Mouse (Mus musculus) left cerebral cortex, postnatal 14 days (tissue): ENCODE data around the gene Gm4340. TPM values are rescaled to one million over a fixed set of nuclear protein-coding genes. Genes with fewer than 3 reads are reported as not detected.
"Not testable (repeated sequence)": the region's sequence is repeated elsewhere in the genome, so short reads cannot be mapped to it uniquely, and the experiment has no call there.

Experiments
- DNase-seq, 2 experiments: peaks; one replicate each; pipeline ENCODE4 v3.0.0; 2021 to 2022; ENCODE audit warnings: low spot score in 2 of 2, mixed read lengths in 1 of 2
- intact Hi-C: fragments of 180-260 bp; cut with DNase I; formaldehyde crosslinking; loops from one replicate; pipeline ENCODE4 v1.15.1; 2025
- long read RNA-seq, 2 experiments: library from polyadenylated mRNA; stranded (forward); transcript quantifications; one replicate each; pipeline ENCODE4 v2.0.0; 2021
- total RNA-seq, 2 experiments: library from RNA; stranded (reverse); gene quantifications; 2 replicates each; pipeline ENCODE4 v1.2.3; 2021

The Gm4340 gene
- total RNA-seq, result not detected
- long read RNA-seq, experiment 1, result 0 reads
- long read RNA-seq, experiment 2, result 0 reads

- intact Hi-C loops, DNase-seq: not testable (repeated sequence)
Observed at GRCm38 (mm10) chr10:104193742-104194141, at the start of gene Gm4340. Gm4340 (plus strand) TSS chr10:104194042.

- intact Hi-C loops, DNase-seq: not testable (repeated sequence)
Observed at GRCm38 (mm10) chr10:104151197-104151596, 42.6 kb upstream of the Gm4340 start, which contains the start of gene Gm6763. Gm6763 (plus strand) TSS chr10:104151497.

GRCm38 (mm10) chr10:104159706-104160105, 34.1 kb upstream of the Gm4340 start, which contains the start of gene Gm8764:
Gm8764 (plus strand) TSS chr10:104160006.
- DNase-seq, intact Hi-C loops: not testable (repeated sequence)

DNA sequence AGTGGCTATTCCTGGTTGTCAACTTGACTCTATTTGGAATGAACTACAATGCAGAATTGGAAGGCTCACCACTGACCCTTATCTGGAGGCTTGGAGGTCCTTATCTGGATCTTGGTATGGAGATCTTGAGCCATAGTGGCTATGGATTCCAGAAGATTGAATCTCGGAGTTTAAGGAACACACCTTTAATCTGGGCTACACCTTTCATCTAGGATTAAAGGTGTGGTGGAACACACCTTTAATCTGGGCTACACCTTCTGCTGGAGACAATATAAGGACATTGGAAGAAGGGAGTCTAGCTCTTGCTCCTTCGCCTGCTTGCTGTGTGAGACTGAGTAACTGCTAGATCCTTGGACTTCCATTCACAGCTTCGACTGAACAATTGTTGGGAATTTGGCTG, 25.6 kb upstream of the Gm4340 start, which contains the start of gene Gm21304:
Gm21304 (plus strand) TSS at position 301 of the 400 bp plus-strand sequence.
- intact Hi-C loops, DNase-seq: not testable (repeated sequence)

- intact Hi-C loops, DNase-seq: not testable (repeated sequence)
Observed at GRCm38 (mm10) chr10:104176724-104177123, 17.1 kb upstream of the Gm4340 start, which contains the start of gene Gm21312. Gm21312 (plus strand) TSS chr10:104177024.

DNA sequence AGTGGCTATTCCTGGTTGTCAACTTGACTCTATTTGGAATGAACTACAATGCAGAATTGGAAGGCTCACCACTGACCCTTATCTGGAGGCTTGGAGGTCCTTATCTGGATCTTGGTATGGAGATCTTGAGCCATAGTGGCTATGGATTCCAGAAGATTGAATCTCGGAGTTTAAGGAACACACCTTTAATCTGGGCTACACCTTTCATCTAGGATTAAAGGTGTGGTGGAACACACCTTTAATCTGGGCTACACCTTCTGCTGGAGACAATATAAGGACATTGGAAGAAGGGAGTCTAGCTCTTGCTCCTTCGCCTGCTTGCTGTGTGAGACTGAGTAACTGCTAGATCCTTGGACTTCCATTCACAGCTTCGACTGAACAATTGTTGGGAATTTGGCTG, 8.6 kb upstream of the Gm4340 start, which contains the start of gene Gm20765:
Gm20765 (plus strand) TSS at position 301 of the 400 bp plus-strand sequence.
- intact Hi-C loops, DNase-seq: not testable (repeated sequence)

DNA sequence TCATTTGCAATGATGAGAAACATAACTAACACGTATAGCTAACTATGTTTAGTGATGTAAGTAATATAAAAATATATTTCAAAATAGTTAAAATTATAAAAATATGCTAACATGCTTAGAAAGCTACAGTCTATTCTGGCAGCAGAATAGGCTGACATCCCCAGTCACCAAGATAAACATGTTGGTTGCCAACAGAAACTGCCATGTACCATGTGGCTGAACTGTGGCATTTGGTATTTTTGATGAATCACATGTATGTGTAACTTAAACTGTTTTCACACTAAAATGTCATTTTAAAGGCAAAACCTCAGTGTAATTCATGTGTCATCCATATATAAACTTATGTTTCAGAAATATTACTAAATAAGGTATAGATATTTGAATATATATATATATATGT, 15.8 kb downstream of the Gm4340 start:
- intact Hi-C loops, result no loop called here
- no peak for DNase-seq

GRCm38 (mm10) chr10:104210268-104210990, 16.6 kb downstream of the Gm4340 start:
- peak in 1 of 2 experiments; percentile 1 for DNase-seq
- intact Hi-C loops, result no loop called here

- intact Hi-C loops, result no loop called here
- no peak for DNase-seq
Observed at GRCm38 (mm10) chr10:104214527-104214926, 20.7 kb downstream of the Gm4340 start.

DNA sequence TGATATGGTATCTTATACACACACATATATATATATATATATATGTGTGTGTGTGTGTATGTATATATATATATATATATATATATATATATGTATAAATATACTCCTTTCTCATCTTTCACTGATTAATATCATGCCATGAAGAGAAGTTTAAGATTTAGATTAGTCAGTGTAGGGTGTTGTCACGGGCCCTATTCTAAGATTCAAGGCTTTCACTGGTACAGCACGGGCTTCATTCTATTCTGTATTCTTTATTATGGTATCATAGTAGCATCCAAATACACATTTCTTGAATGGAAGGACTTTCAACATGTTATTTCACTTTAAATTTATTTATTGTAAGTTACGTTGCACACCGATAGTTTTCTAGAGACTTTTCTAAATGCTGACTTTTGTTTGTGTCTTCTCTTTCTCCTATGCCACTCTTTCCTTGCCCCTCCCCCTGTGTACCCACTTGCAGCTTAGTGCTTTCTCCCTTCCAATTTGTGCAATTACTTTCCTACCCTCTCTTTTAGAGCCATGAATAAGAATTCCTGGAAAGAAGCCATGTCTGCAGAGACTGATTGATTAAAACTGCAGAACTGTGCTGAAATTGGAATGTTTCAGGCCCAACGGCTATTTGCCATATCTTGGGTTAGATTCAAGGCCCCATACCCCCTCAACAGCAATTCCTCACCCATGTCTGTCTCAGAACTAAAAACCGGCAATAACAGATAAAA, 26.6 kb downstream of the Gm4340 start:
- DNase-seq, result no peak
- intact Hi-C loops, result no loop called here

Other genes starting within 250 kb of the Gm4340 start
- gene Gm21293, start 51.1 kb upstream of the Gm4340 start, total RNA-seq, result not detected
- not detected for gene Gm6763, start 42.5 kb upstream of the Gm4340 start, total RNA-seq
- not detected for gene Gm8764, start 34.0 kb upstream of the Gm4340 start, total RNA-seq
- gene Gm21304, start 25.5 kb upstream of the Gm4340 start, total RNA-seq, result not detected
- gene Gm21312, start 17.0 kb upstream of the Gm4340 start, total RNA-seq, result not detected
- not detected for gene Gm20765, start 8.5 kb upstream of the Gm4340 start, total RNA-seq